Mouse (Mus musculus): ENCODE results near the gene Adrm1. TPM values are rescaled to one million over a fixed set of nuclear protein-coding genes. Genes with fewer than 3 reads are reported as not detected.

Gene Adrm1
- total RNA-seq, 2 experiments from 2014 or later = 111 to 112 TPM

DNA sequence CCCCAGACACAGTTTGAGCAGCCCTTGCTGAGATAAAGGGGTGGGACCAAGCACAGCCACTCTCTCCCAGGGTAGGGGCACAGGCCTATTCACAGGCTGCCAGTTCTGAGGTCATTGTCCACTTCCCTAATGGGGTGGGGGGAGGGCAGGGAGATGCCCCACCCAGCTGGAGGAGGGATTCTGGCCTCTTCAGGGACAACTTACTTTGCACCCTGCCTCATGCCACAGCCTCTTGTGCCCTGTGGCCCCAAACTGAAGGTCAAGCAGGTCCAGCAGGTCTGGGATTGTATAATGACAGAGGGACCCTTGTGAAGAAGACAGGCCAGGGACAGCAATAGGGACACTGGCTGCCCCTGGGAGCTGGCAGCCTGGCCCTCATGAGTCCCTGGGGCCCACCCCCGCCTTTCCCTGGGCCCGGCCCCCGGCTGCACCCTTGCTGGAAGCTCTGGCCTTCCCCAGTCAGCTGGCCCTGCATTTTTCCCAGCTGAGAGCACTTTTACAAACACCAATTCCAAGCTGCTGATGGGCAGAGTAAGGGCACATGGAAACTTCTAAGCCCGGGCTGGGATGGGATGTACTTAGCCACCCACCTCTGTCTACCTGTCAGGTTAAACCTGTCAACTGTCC is 43.2 kb downstream of the Adrm1 start:
- intact Hi-C loops (cut with DNase I) = no loop called here
- DNase-seq (ENCODE audit: extremely low spot score in 1 of 2, low spot score in 2 of 2) = no peak

DNA sequence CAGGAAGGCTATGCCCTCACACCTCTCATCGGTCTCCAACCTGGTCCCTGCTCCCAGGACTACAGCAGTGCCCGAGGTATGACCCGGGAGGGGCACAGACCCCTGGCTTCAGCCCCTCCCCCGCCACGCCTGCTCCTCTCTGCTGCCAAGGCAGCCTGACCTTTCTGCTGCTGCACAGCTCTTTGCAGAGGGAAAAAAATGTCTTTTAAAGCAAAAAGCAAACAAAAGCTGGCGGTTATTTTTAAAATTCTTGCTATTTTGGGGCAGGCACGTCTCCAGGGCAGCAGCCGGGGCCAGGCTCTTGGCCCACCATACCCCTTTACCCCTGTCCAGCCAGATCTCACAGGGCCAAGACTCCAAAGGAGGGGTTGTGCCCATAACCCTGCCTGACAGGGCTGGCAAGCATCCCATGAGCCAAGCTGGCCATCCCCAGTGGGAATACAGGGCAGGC is 43.8 kb downstream of the Adrm1 start:
- DNase-seq (ENCODE audit: extremely low spot score in 1 of 2, low spot score in 2 of 2) = peak in 1 of 2 experiments; percentile 61
- intact Hi-C loops (cut with DNase I) = no loop called here

DNA sequence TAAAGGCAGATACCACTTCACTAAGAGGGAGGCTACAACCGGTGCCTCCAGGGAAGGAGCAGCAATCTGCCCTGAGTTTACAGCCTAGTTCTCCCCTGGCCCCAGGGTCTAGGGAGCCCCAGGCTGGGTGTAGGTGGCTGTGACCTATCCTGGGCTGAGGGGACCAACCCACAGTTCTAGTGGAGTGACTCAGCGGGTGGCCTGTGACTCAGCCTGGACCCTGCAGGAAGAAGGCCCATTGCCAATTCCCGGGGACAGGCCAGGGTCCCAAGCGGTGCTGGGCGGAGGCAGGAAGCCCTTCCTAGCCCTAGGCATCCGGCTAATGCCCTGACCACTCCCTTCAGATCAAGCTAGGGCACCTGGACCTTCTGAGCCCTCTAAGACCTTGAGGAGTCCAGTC is 44.7 kb downstream of the Adrm1 start:
- intact Hi-C loops (cut with DNase I) = no loop called here
- DNase-seq (ENCODE audit: extremely low spot score in 1 of 2, low spot score in 2 of 2) = peak in 1 of 2 experiments; percentile 85

DNA sequence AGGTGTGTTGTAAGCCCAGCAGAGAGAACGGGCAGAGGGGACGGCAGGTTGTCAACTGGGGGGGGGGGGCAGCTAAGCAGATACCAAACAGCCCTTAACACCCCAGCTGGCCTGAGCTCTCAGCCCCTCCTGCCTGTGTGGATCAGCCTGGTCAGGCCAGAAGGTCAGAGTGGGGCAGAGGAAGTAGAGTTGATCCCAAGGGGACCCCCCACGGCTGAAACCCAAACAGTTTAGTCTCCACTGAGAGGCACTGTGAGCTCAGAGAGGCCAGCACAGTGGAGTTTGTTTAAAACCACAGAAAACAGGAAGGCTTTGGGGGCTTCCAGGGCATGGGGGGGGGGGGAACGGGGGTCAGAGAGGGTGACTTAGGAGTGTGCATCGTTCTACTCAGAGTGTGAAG is 45.6 kb downstream of the Adrm1 start:
- DNase-seq (ENCODE audit: extremely low spot score in 1 of 2, low spot score in 2 of 2) = peak in 1 of 2 experiments; percentile 74
- intact Hi-C loops (cut with DNase I) = no loop called here

DNA sequence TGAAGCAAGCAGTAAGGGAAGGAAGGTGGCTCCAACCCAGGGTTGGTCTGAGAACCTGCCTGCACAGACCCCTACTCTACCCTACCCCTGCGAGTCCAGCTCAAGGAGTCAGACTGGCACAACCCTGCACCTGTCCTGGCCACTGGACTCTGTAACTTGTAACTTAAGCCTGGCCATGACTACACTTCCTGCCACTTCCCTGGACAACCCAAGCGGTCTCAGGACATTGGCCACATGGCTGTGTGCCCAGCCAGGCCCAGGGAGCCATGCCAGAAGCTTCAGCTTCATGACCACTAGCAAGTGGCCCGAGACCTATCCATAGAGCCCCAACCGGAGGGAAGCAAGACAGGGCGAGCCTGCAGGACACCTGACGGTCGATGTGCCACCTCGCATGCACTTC is 46.3 kb downstream of the Adrm1 start:
- intact Hi-C loops (cut with DNase I) = no loop called here
- peak; percentile 46 to 75 for DNase-seq (ENCODE audit: extremely low spot score in 1 of 2, low spot score in 2 of 2)

DNA sequence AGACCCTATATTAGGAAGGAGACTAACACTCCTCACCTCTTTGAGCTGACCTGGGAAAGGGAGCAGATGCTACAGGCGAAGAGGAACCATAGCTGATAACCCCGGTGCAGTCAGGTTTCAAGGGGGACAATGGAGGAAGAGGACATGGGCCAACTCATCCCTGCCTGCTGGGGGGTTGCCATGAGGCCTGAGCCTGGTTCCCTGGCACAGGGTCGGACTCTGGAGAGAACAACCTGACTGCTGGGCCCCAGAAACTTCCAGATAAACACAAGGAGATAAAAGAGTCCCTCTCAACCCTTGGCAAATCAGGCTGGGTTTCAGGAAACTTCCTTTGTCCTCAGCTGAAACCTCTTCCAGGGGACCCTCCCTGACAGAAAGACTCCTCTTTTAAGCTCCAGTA is 47.0 kb downstream of the Adrm1 start:
- intact Hi-C loops (cut with DNase I) = no loop called here
- DNase-seq (ENCODE audit: extremely low spot score in 1 of 2, low spot score in 2 of 2) = no peak

DNA sequence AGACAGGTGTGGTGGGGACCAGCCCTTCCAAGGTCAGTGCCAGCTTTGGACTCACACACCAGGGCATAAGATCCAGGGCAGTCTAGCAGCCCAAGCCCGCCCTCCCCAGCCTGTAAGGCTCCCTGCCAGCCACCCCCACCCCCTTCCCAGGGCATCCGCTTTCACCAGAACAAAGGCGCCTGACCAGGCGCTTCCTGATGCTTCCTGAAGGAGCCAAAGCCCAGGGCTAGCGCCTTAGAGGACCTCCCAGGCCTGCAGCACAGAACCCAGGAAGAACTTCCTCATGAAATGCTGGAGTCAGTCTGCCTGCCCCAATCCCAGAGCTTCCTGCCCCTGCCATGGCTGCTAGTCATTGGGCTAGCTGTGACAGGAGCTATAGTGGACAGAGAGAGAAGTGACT is 47.4 kb downstream of the Adrm1 start:
- DNase-seq (ENCODE audit: extremely low spot score in 1 of 2, low spot score in 2 of 2) = peak in 1 of 2 experiments; percentile 78
- intact Hi-C loops (cut with DNase I) = no loop called here

DNA sequence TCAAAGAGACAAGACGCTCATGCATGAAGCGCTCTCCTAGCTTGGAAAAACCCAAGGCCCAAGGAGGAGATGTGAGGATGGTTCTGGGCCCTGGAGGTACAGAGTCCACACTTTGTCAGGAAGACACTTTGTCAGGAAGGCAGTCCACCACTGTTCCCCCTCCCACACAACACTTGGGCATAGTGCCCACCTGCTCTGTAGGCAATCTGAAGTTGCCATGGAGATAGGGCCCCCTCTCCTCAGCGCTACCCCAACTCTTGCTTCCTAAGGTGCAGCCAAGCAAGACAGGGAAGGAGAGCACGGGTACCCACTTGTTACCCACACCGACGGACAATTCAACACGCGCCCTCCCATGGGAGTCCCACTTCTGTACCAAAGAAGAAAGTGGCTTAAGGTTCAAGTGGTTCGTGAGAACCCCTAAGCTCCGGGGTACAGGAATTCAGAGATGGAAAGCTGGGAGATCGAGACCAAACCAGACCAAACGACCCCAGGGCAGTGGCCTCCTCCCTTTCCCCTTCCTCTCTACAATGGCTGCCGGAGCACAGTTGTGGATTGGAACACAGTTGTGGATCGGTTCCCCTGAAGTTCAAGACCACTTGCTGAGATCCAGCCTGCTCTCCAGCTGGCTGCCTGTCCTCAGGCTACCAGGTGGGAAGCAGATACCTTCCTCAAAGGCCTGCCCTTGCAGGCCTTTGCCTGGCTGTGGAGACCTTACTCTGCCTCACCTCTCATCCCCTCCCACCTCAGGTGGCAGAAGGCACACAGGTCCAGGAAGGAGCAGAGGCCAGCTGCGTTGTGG is 48.1 kb downstream of the Adrm1 start:
- no peak for DNase-seq (ENCODE audit: extremely low spot score in 1 of 2, low spot score in 2 of 2)
- intact Hi-C loops (cut with DNase I) = no loop called here

DNA sequence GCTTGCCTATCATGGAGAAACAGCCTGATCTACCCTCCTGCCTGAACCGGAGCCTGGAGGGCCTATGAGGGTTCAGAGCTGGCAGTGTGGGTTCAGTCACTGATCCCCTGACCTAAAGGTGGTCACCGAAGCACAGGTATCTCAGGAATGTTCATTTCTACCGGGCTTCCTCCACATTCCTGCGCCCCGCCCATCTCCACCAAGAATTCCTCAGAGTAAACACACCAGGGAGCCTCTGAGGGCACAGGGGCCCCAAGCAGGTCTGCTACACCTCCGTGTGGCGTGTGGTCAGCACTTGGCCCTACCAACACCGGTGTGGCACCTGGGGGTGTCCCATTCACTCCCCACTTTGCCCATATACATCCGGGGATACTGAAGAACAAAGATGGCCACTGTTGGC is 48.9 kb downstream of the Adrm1 start:
- intact Hi-C loops (cut with DNase I) = no loop called here
- no peak for DNase-seq (ENCODE audit: extremely low spot score in 1 of 2, low spot score in 2 of 2)

DNA sequence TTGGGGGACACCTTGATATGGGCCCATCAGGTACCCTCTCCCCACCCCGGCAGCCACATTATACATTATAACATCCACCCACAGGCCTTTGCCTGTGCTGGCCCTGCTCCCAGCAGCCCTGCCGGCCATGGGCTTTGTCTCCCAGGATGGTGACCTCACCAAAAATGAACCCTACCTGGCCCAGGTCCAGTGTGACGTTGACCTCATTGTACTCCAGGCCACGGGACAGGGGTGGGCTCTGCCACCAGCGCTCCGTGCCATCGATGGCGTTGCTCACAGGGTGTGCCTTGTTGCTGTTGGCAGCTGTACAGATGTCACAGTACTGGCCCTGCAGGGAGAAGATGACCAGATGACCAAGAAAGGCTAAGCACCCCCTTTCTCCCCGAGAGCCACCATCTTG is 49.8 kb downstream of the Adrm1 start:
- intact Hi-C loops (cut with DNase I) = no loop called here
- no peak for DNase-seq (ENCODE audit: extremely low spot score in 1 of 2, low spot score in 2 of 2)

DNA sequence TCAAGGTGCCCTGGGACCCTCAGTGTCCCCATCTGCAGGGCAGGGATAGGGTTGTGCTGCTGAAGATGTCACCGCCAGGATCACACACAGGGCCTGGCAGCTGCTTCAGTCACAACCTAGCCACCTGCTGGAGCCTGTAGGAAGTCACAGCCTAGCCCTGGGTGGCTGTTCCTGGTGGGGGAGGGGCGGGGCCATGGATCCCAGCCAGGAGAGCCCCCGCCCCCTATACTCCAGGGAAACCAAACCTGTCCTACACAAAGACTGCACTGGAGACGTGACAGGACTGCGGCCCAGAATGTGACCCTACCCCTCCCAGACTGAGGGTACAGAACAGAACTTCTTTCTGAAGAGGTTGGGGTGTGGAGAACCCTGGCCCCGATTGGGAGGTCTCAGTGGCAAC is 51.0 kb downstream of the Adrm1 start:
- intact Hi-C loops (cut with DNase I) = no loop called here
- DNase-seq (ENCODE audit: extremely low spot score in 1 of 2, low spot score in 2 of 2) = peak in 1 of 2 experiments; percentile 64

DNA sequence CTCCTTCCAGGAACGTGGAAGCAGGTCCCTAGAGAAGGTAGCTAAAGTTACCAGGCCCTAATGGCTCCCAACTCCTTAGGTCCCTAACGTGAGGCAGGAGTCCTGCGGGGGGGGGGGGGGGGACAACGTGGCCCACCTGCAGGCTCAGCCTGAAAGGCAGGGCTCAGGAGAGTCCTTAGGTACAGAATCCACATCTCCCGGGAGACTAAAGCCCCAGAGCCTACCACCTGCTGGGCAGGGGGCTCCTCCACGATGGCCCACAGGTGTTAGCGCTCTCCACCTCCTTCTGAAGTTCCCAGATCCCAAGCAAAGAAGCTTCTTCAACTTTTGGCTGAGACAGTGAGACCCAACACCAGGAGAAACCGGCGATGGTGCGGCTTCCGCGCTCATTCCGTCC is 53.4 kb downstream of the Adrm1 start:
- DNase-seq (ENCODE audit: extremely low spot score in 1 of 2, low spot score in 2 of 2) = no peak
- intact Hi-C loops (cut with DNase I) = no loop called here

DNA sequence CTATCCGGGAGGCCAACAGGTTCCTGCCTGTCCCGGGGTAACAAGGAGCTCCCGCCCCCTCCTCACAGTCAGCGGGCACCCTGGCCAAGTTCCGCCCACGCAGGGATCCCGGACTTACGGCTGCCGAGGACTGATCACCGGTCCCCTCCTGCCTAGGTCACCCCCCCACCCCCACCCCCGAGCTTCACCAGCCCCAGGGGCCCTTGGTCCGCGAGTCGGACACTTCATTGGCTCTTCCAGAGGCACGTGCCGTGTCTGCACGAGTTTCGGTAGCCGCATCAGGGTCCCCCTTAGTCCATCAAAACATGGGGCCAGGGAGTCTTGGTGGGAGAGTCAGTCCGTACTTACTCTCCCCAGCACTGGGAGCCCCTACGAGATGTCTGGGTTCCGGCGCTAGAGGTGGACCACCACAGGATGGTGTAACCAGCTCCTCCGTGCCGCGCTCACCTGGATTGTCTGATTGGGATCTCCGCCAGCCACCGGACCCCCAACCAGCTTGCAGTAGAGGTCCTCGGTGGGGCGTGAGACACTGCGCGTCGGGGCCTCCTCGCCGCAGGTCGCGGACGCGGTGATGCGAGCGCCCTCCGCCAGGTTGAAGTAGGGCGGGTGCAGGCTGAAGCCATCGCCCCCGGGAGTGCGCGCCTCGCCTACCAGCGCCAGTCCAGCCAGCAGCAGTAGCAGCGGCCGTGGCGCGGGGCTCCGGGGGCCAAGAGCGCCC is 53.9 kb downstream of the Adrm1 start:
- peak in 1 of 2 experiments; percentile 67 for DNase-seq (ENCODE audit: extremely low spot score in 1 of 2, low spot score in 2 of 2)
- intact Hi-C loops (cut with DNase I) = no loop called here

Small RNA genes within 50 kb of the gene (microRNA-seq; reads per million reads assigned to microRNA genes)
- gene Mir7005 = not detected

Other genes with a start within 250 kb of the Adrm1 start
- 10 to 100 TPM; 19.5 to 20.9 TPM for gene Taf4, start 194.8 kb upstream of the Adrm1 start, total RNA-seq (2021)
- 100 to 1,000 TPM; 142 to 143 TPM for gene Lsm14b, start 146.5 kb upstream of the Adrm1 start, total RNA-seq (2021)
- 100 to 1,000 TPM; 214 to 221 TPM for gene Psma7, start 129.1 kb upstream of the Adrm1 start, total RNA-seq (2021)
- gene Ss18l1, start 129.0 kb upstream of the Adrm1 start, total RNA-seq (2021) = 10 to 100 TPM; 35.8 to 37.3 TPM
- 10 to 100 TPM; 16.2 to 17.5 TPM for gene Mtg2, start 100.9 kb upstream of the Adrm1 start, total RNA-seq (2021)
- gene Hrh3, start 67.0 kb upstream of the Adrm1 start, total RNA-seq (2021) = 10 to 100 TPM; 35.9 to 42.1 TPM
- 10 to 100 TPM; 54.1 to 58.4 TPM for gene Osbpl2, start 52.2 kb upstream of the Adrm1 start, total RNA-seq (2021)
- gene Lama5, start 54.4 kb downstream of the Adrm1 start, total RNA-seq (2021) = 1 to 10 TPM; 7.1 to 9.4 TPM
- 100 to 1,000 TPM; 551 to 611 TPM for gene Rps21, start 85.9 kb downstream of the Adrm1 start, total RNA-seq (2021)
- 10 to 100 TPM; 37.6 TPM for gene Cables2, start 102.0 kb downstream of the Adrm1 start, total RNA-seq (2021)
- not detected for gene Rbbp8nl, start 118.4 kb downstream of the Adrm1 start, total RNA-seq (2021)
- gene Gata5, start 163.2 kb downstream of the Adrm1 start, total RNA-seq (2021) = not detected